Mouse (Mus musculus) C2C12 (cell line): ENCODE results near the gene Cntrob. TPM values are rescaled to one million over a fixed set of nuclear protein-coding genes. Genes with fewer than 3 reads are reported as not detected.

ENCODE experiments used
- polyA plus RNA-seq: library from polyadenylated mRNA; unstranded; fragments of >200 nt; fragmentation: generic; extraction: Trizol; gene quantifications from one replicate; pipeline ENCODE4 v1.2.1, GENCODE M21; 2012; ENCODE audit warnings: missing spikeins

Cntrob gene
- polyA plus RNA-seq, 1 experiment = 9.9 TPM

Other genes with a start within 250 kb of the Cntrob start
- 20.9 TPM for gene Vamp2, start 235.3 kb downstream of the Cntrob start, polyA plus RNA-seq
- gene Per1, start 228.6 kb downstream of the Cntrob start, polyA plus RNA-seq = 4.5 TPM
- 0.06 TPM for gene Hes7, start 203.4 kb downstream of the Cntrob start, polyA plus RNA-seq
- 0.21 TPM for gene 9130213A22Rik, start 201.2 kb downstream of the Cntrob start, polyA plus RNA-seq
- gene Aloxe3, start 197.9 kb downstream of the Cntrob start, polyA plus RNA-seq = 0.14 TPM
- not detected for gene Alox12b, start 166.8 kb downstream of the Cntrob start, polyA plus RNA-seq
- gene Alox8, start 125.9 kb downstream of the Cntrob start, polyA plus RNA-seq = 0.06 TPM
- not detected for gene Gucy2e, start 86.7 kb downstream of the Cntrob start, polyA plus RNA-seq
- gene Trappc1, start 205 bp upstream of the Cntrob start, polyA plus RNA-seq = 114 TPM
- gene Kcnab3, start 2.5 kb upstream of the Cntrob start, polyA plus RNA-seq = 3.2 TPM
- 3.9 TPM for gene Rnf227, start 16.7 kb upstream of the Cntrob start, polyA plus RNA-seq
- 100 TPM for gene Chd3, start 45.6 kb upstream of the Cntrob start, polyA plus RNA-seq
- gene Naa38, start 71.7 kb upstream of the Cntrob start, polyA plus RNA-seq = 229 TPM
- gene Cyb5d1, start 71.9 kb upstream of the Cntrob start, polyA plus RNA-seq = 22.8 TPM
- gene Tmem88, start 74.5 kb upstream of the Cntrob start, polyA plus RNA-seq = 0.16 TPM
- 9.0 TPM for gene Kdm6b, start 89.9 kb upstream of the Cntrob start, polyA plus RNA-seq
- gene Dnah2, start 225.3 kb upstream of the Cntrob start, polyA plus RNA-seq = 0.14 TPM
- gene Efnb3, start 236.4 kb upstream of the Cntrob start, polyA plus RNA-seq = 0.61 TPM